Mouse (Mus musculus) liver, adult 2 months (tissue): ENCODE measurements around the gene Stk32b. TPM values are rescaled to one million over a fixed set of nuclear protein-coding genes. Genes with fewer than 3 reads are reported as not detected.

Experiments used
- DNase-seq: peaks from one replicate; pipeline ENCODE4 v3.0.0-alpha.2; 2011; ENCODE audit warnings: low read depth, low spot score; ENCODE audit errors: extremely low read depth
- H3K27ac ChIP-seq: fragments of 200-500 bp; replicated peaks from 2 replicates; pipeline ENCODE4 v1.5.1; 2012; ENCODE audit warnings: low read depth, mild to moderate bottlenecking, control low read depth, inconsistent platforms, low read length; ENCODE audit not compliant: insufficient read depth
- H3K27me3 ChIP-seq: fragments of 200-500 bp; 2 replicates; pipeline ENCODE4 v1.6.1; 2012; ENCODE audit warnings: mild to moderate bottlenecking, moderate library complexity, low read length, inconsistent platforms; ENCODE audit not compliant: control insufficient read depth, insufficient read depth
- H3K36me3 ChIP-seq: fragments of 200-500 bp; 2 replicates; pipeline ENCODE4 v1.6.1; 2012; ENCODE audit warnings: low read length, inconsistent platforms; ENCODE audit not compliant: control insufficient read depth, insufficient read depth
- H3K4me1 ChIP-seq: fragments of 200-500 bp; 2 replicates; pipeline ENCODE4 v1.6.1; 2011; ENCODE audit warnings: low read length; ENCODE audit not compliant: control insufficient read depth, insufficient read depth
- H3K4me3 ChIP-seq: fragments of 200-500 bp; 2 replicates; pipeline ENCODE4 v1.5.1; 2011; ENCODE audit warnings: low read depth, mild to moderate bottlenecking, control low read depth, low read length, moderate library complexity; ENCODE audit not compliant: insufficient read depth
- H3K79me2 ChIP-seq: fragments of 200-500 bp; 2 replicates; pipeline ENCODE4 v1.6.1; 2012; ENCODE audit warnings: inconsistent platforms, mild to moderate bottlenecking, low read length, moderate library complexity; ENCODE audit not compliant: control insufficient read depth, insufficient read depth
- H3K9ac ChIP-seq: fragments of 200-500 bp; 2 replicates; pipeline ENCODE4 v1.6.1; 2012; ENCODE audit warnings: low read depth, mild to moderate bottlenecking, control low read depth, inconsistent platforms, low read length
- CTCF ChIP-seq: fragments of 200-500 bp; IDR thresholded peaks from 2 replicates; pipeline ENCODE4 v1.5.1; 2011; ENCODE audit warnings: low read depth, low read length, control low read depth
- POLR2A ChIP-seq: fragments of 200-500 bp; IDR thresholded peaks from 2 replicates; pipeline ENCODE4 v1.6.1; 2011; ENCODE audit warnings: low read length, control low read depth; ENCODE audit not compliant: insufficient read depth; ENCODE audit errors: extremely low read depth
- WGBS: fragments of 180-500 bp; shearing (Covaris S2); methylation state at CpG from one replicate; pipeline ENCODE4 v1.1.7; 2018; 5-methylcytosine and 5-hydroxymethylcytosine counted together
- polyA plus RNA-seq: library from polyadenylated mRNA; depleted of rRNA; stranded (reverse); fragments of >200 nt; gene quantifications from 2 replicates; pipeline ENCODE4 v1.2.3, GENCODE M21; 2012
- total RNA-seq: library from RNA; depleted of rRNA; stranded (reverse); fragments of >200 nt; gene quantifications from 2 replicates; pipeline ENCODE4 v1.2.3, GENCODE M21; 2014

The Stk32b gene
- total and polyA plus RNA-seq, 2 experiments: not detected

GRCm38 (mm10) chr5:37535227-37535626 is 181.7 kb downstream of the Stk32b start:
- Histone ChIP-seq H3K79me2 (no peaks in the 10 kb centered on the region), H3K9ac (no peak overlapping the region), H3K27me3 (no peaks in the 10 kb centered on the region), H3K36me3 (no peaks in the 10 kb centered on the region), H3K4me1 (no peaks in the 10 kb centered on the region), H3K27ac (no peak overlapping the region), H3K4me3 (no peak overlapping the region)
- TF ChIP-seq POLR2A (no peak), CTCF (no peak)
- DNase-seq: no peak
- 82% methylated on average over 5 of the region's 5 CpGs for WGBS

- no peak overlapping the region for H3K9ac ChIP-seq
- DNase-seq: no peak
- H3K79me2 ChIP-seq: no peaks in the 10 kb centered on the region
- no peak for TF ChIP-seq POLR2A
- TF ChIP-seq CTCF: no peak
- no peaks in the 10 kb centered on the region for H3K4me1 ChIP-seq
- H3K4me3 ChIP-seq: no peak overlapping the region
- 76% methylated on average over 5 of the region's 5 CpGs for WGBS
- no peak overlapping the region for H3K27ac ChIP-seq
- H3K36me3 ChIP-seq: no peaks in the 10 kb centered on the region
- no peaks in the 10 kb centered on the region for H3K27me3 ChIP-seq
These were observed 191.6 kb downstream of the Stk32b start for GRCm38 (mm10) chr5:37525363-37525762.

GRCm38 (mm10) chr5:37520441-37520840 is 196.5 kb downstream of the Stk32b start:
- Histone ChIP-seq H3K27ac (no peak overlapping the region), H3K27me3 (no peaks in the 10 kb centered on the region), H3K9ac (no peak overlapping the region), H3K79me2 (no peaks in the 10 kb centered on the region), H3K36me3 (no peaks in the 10 kb centered on the region), H3K4me1 (no peaks in the 10 kb centered on the region), H3K4me3 (no peak overlapping the region)
- peak; percentile 54 for DNase-seq
- TF ChIP-seq CTCF (no peak), POLR2A (no peak)
- WGBS: 40% methylated on average over 3 of the region's 3 CpGs

GRCm38 (mm10) chr5:37512479-37512878 is 204.5 kb downstream of the Stk32b start:
- TF ChIP-seq CTCF (no peak), POLR2A (no peak)
- no peaks in the 10 kb centered on the region for H3K4me1 ChIP-seq
- no peaks in the 10 kb centered on the region for H3K79me2 ChIP-seq
- 42% methylated on average over 2 of the region's 2 CpGs for WGBS
- DNase-seq: no peak
- H3K36me3 ChIP-seq: no peaks in the 10 kb centered on the region
- no peak overlapping the region for H3K27ac ChIP-seq
- no peaks in the 10 kb centered on the region for H3K27me3 ChIP-seq
- no peak overlapping the region for H3K9ac ChIP-seq
- no peak overlapping the region for H3K4me3 ChIP-seq

- no peak for DNase-seq
- Histone ChIP-seq H3K36me3 (no peaks in the 10 kb centered on the region), H3K4me1 (no peaks in the 10 kb centered on the region), H3K4me3 (no peak overlapping the region), H3K79me2 (no peaks in the 10 kb centered on the region), H3K27me3 (no peaks in the 10 kb centered on the region), H3K27ac (no peak overlapping the region), H3K9ac (no peak overlapping the region)
- TF ChIP-seq POLR2A: no peak
- no peak for TF ChIP-seq CTCF
- 38% methylated on average over 12 of the region's 12 CpGs for WGBS
These were observed 210.0 kb downstream of the Stk32b start for GRCm38 (mm10) chr5:37506880-37507519.

- Histone ChIP-seq H3K36me3 (no peaks in the 10 kb centered on the region), H3K27me3 (no peaks in the 10 kb centered on the region), H3K79me2 (no peaks in the 10 kb centered on the region), H3K9ac (no peak overlapping the region), H3K4me3 (no peak overlapping the region), H3K27ac (no peak overlapping the region), H3K4me1 (no peaks in the 10 kb centered on the region)
- TF ChIP-seq POLR2A (no peak), CTCF (no peak)
- WGBS: 60% methylated on average over 3 of the region's 3 CpGs
- no peak for DNase-seq
These were observed 221.9 kb downstream of the Stk32b start for GRCm38 (mm10) chr5:37494984-37495476.
